ENCODE assay signal across 22 mouse cellular contexts in the genomic region with DNA sequence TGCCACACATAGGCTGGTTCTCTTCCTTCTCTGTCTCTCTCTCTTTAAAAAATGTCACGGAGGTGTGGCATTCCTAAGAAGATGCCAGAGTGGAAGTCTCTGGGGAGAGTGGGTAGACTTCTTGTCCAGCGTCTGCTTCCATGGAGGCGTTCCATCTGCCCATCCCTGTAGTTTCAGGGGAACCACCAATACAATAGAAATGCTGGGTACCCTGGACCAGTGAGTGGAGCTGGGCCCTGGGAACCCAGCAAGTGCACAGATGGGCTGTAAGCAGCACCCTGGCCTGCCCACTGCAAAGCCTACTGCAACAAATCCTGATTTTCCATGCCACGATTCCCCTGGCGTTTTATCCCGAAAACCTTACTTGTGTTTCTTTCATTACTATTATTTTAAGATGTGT. TPM values are rescaled to one million over a fixed set of nuclear protein-coding genes. Genes with fewer than 3 reads are reported as not detected.
DNase-seq lines count a peak whose midpoint lies in the region; ATAC-seq and TF ChIP-seq lines count a peak whose summit lies in the region.
"Had no signal": no experiment of that assay in that cellular context is flagged by ENCODE, and none has a peak within 500 bp of the region (broad histone marks: within the 10 kb centered on the region; RNA-seq: fewer than 3 reads in every experiment).

No protein-coding gene starts in this region.

- TF ChIP-seq CTCF in layer of hippocampus, adult 2 months (conservative IDR thresholded peaks at IDR 0.05): no peak

- no peaks in the 10 kb centered on the region; the same call in 1 of the 2 replicates for H3K36me3 ChIP-seq in forebrain, embryonic 11.5 days (ENCODE audit: control insufficient read depth, insufficient read depth, low read length)
- no peaks in the 10 kb centered on the region for H3K36me3 ChIP-seq in heart, embryonic 12.5 days
- H3K36me3 ChIP-seq: forebrain, embryonic 15.5 days; heart, embryonic 10.5 days; liver, embryonic 15.5 days had no signal

- no peaks in the 10 kb centered on the region for H3K4me1 ChIP-seq in forebrain, embryonic 11.5 days (replicated peaks; ENCODE audit: control insufficient read depth, insufficient read depth, low read length)
- H3K4me1 ChIP-seq in heart, embryonic 12.5 days (replicated peaks): no peaks in the 10 kb centered on the region
- H3K4me1 ChIP-seq: embryonic facial prominence, embryonic 12.5 days; forebrain, embryonic 15.5 days; heart, embryonic 10.5 days; limb, embryonic 15.5 days; liver, embryonic 15.5 days had no signal

- H3K27ac ChIP-seq in layer of hippocampus, adult 2 months: peak overlapping the region; percentile 49; the same call in 1 of the 2 replicates
- no peak overlapping the region for H3K27ac ChIP-seq in forebrain, embryonic 11.5 days (ENCODE audit: low read depth, low read length)
- no peak overlapping the region for H3K27ac ChIP-seq in heart, embryonic 12.5 days (ENCODE audit: poor library complexity, severe bottlenecking)
- H3K27ac ChIP-seq: embryonic facial prominence, embryonic 12.5 days; forebrain, embryonic 15.5 days; heart, embryonic 10.5 days; hindbrain, embryonic 12.5 days; limb, embryonic 15.5 days; liver, embryonic 15.5 days; macrophage; midbrain, embryonic 10.5 days had no signal

- DNase-seq in layer of hippocampus, adult 11-12 months (ENCODE audit: low spot score): peak; percentile 48
- no peak for DNase-seq in layer of hippocampus, adult 9-10 months (ENCODE audit: low spot score)
- DNase-seq in layer of hippocampus, adult 2 months (ENCODE audit: low spot score in 2 of 2): peak; percentile 59 to 73
- DNase-seq in layer of hippocampus, postnatal 36 days: peak; percentile 33 to 47
- peak; percentile 42 for DNase-seq in right cerebral cortex, postnatal 25 days
- no peak for DNase-seq in forebrain, embryonic 11.5 days (ENCODE audit: low spot score)
- DNase-seq: adrenal gland, adult 2 months; heart, postnatal 10 days; kidney, adult 9 months; kidney, postnatal 25 days; thymus, postnatal 25 days had no signal

- H3K4me2 ChIP-seq in forebrain, embryonic 11.5 days (ENCODE audit: low read depth, low read length, severe bottlenecking): no peak overlapping the region
- no peak overlapping the region for H3K4me2 ChIP-seq in heart, embryonic 12.5 days
- H3K4me2 ChIP-seq: embryonic facial prominence, embryonic 12.5 days; forebrain, embryonic 15.5 days; hindbrain, embryonic 12.5 days; limb, embryonic 15.5 days; liver, embryonic 15.5 days had no signal

- H3K9ac ChIP-seq in forebrain, embryonic 11.5 days (ENCODE audit: low read length): no peak overlapping the region
- H3K9ac ChIP-seq in heart, embryonic 12.5 days: no peak overlapping the region
- H3K9ac ChIP-seq: embryonic facial prominence, embryonic 12.5 days; forebrain, embryonic 15.5 days; hindbrain, embryonic 12.5 days; limb, embryonic 15.5 days; liver, embryonic 15.5 days had no signal

- no peak overlapping the region for H3K4me3 ChIP-seq in layer of hippocampus, adult 2 months
- no peak overlapping the region for H3K4me3 ChIP-seq in forebrain, embryonic 11.5 days (ENCODE audit: low read depth, low read length)
- H3K4me3 ChIP-seq in heart, embryonic 12.5 days: no peak overlapping the region
- H3K4me3 ChIP-seq: embryonic facial prominence, embryonic 12.5 days; erythroblast, embryonic 14.5 days; forebrain, embryonic 15.5 days; heart, embryonic 10.5 days; hindbrain, embryonic 12.5 days; limb, embryonic 15.5 days; liver, embryonic 15.5 days; midbrain, embryonic 10.5 days had no signal

- H3K9me3 ChIP-seq in forebrain, embryonic 11.5 days (ENCODE audit: control insufficient read depth, low read length): no peaks in the 10 kb centered on the region
- no peaks in the 10 kb centered on the region for H3K9me3 ChIP-seq in heart, embryonic 12.5 days (replicated peaks)
- H3K9me3 ChIP-seq: embryonic facial prominence, embryonic 12.5 days; forebrain, embryonic 15.5 days; heart, embryonic 10.5 days; hindbrain, embryonic 12.5 days; limb, embryonic 15.5 days; liver, embryonic 15.5 days; midbrain, embryonic 10.5 days had no signal

- ATAC-seq in forebrain, embryonic 11.5 days (replicated peaks; ENCODE audit: low FRiP score): no peak
- ATAC-seq in heart, embryonic 12.5 days (ENCODE audit: insufficient number of reproducible peaks, low FRiP score): no peak
- ATAC-seq: forebrain, embryonic 15.5 days had no signal

- WGBS in forebrain, embryonic 11.5 days: 90% methylated on average over 6 of the region's 6 CpGs
- WGBS in heart, embryonic 12.5 days: 85% methylated on average over 6 of the region's 6 CpGs

- H3K27me3 ChIP-seq in forebrain, embryonic 11.5 days (ENCODE audit: control insufficient read depth, insufficient read depth, low read length): no peaks in the 10 kb centered on the region
- no peaks in the 10 kb centered on the region for H3K27me3 ChIP-seq in heart, embryonic 12.5 days (replicated peaks)
- H3K27me3 ChIP-seq: embryonic facial prominence, embryonic 12.5 days; forebrain, embryonic 15.5 days; hindbrain, embryonic 12.5 days; limb, embryonic 15.5 days; liver, embryonic 15.5 days had no signal

RNA-seq across cellular contexts. Expression of a gene that starts 12.7 kb away (rescaled TPM):
- total RNA-seq in layer of hippocampus, adult 2 months (2021): 1 to 10 TPM; 1.4 to 1.5 TPM
- 1 to 10 TPM in 1 of 2 experiments, under 1 TPM in 1; 0.99 to 1.9 TPM for total RNA-seq in layer of hippocampus, postnatal 36 days (2021)
- polyA plus RNA-seq in forebrain, embryonic 11.5 days (2014; fragmentation: Nextera tagmentation; extraction: Ambion mirVana): 0.96 and 1.1 TPM in 2 replicates
- 0.27 and 0.32 TPM in 2 replicates for polyA plus RNA-seq in heart, embryonic 12.5 days (2016; fragmentation: Nextera tagmentation; extraction: Ambion mirVana)
- total RNA-seq: common myeloid progenitor, adult 5-6 weeks had no signal
- polyA plus RNA-seq: erythroblast, embryonic 14.5 days; macrophage had no signal

RNA-seq across cellular contexts. Expression of a gene that starts 39.3 kb away (rescaled TPM):
- total RNA-seq in layer of hippocampus, adult 2 months (2021): 10 to 100 TPM; 24.4 to 27.8 TPM
- total RNA-seq in layer of hippocampus, postnatal 36 days (2021): 10 to 100 TPM; 29.5 to 30.6 TPM
- 10.5 and 11.7 TPM in 2 replicates for polyA plus RNA-seq in forebrain, embryonic 11.5 days (2014; fragmentation: Nextera tagmentation; extraction: Ambion mirVana)
- 5.5 and 5.9 TPM in 2 replicates for polyA plus RNA-seq in heart, embryonic 12.5 days (2016; fragmentation: Nextera tagmentation; extraction: Ambion mirVana)

RNA-seq across cellular contexts. Expression of a gene that starts 46.2 kb away (rescaled TPM):
- total RNA-seq in layer of hippocampus, adult 2 months (2021): 100 to 1,000 TPM; 905 to 943 TPM
- total RNA-seq in layer of hippocampus, postnatal 36 days (2021): 100 to 1,000 TPM; 846 to 926 TPM
- 852 and 943 TPM in 2 replicates for polyA plus RNA-seq in forebrain, embryonic 11.5 days (2014; fragmentation: Nextera tagmentation; extraction: Ambion mirVana)
- 785 and 816 TPM in 2 replicates for polyA plus RNA-seq in heart, embryonic 12.5 days (2016; fragmentation: Nextera tagmentation; extraction: Ambion mirVana)

RNA-seq across cellular contexts. Expression of a gene that starts 50.7 kb away (rescaled TPM):
- total RNA-seq in layer of hippocampus, adult 2 months (2021): 1 to 10 TPM; 2.9 to 5.4 TPM
- 1 to 10 TPM; 4.0 to 6.1 TPM for total RNA-seq in layer of hippocampus, postnatal 36 days (2021)
- 0.83 and 1.2 TPM in 2 replicates for polyA plus RNA-seq in forebrain, embryonic 11.5 days (2014; fragmentation: Nextera tagmentation; extraction: Ambion mirVana)
- 0.32 TPM in 1 of 2 replicates, not detected in the other for polyA plus RNA-seq in heart, embryonic 12.5 days (2016; fragmentation: Nextera tagmentation; extraction: Ambion mirVana)
- total RNA-seq: common myeloid progenitor, adult 5-6 weeks had no signal
- polyA plus RNA-seq: erythroblast, embryonic 14.5 days had no signal

Comparison
In these comparisons a context has a peak if more than half of its experiments do, and no peak if none do; other contexts are left out.
1. DNase-seq: peak in layer of hippocampus, adult 11-12 months (single experiment), layer of hippocampus, adult 2 months (2 of 2), layer of hippocampus, postnatal 36 days (2 of 2) and right cerebral cortex, postnatal 25 days (single experiment); none in layer of hippocampus, adult 9-10 months (single experiment) and forebrain, embryonic 11.5 days (single experiment).